Mouse (Mus musculus) liver, embryonic 13.5 days (tissue): Measurements from ENCODE around the gene Slc9a8. TPM values are rescaled to one million over a fixed set of nuclear protein-coding genes. Genes with fewer than 3 reads are reported as not detected.

ENCODE experiments used
- ATAC-seq: fragments of 200-750 bp; cut with Nextera tagmentation; 2 replicates; pipeline ENCODE4 v1.8.0; 2017; ENCODE audit warnings: low read depth, mild to moderate bottlenecking, moderate number of reproducible peaks, moderate library complexity
- DNase-seq: peaks from one replicate; pipeline ENCODE4 v3.0.0; 2022
- H3K27ac ChIP-seq: fragments of 300-500 bp; sonication (generic); 2 replicates; pipeline ENCODE4 v1.5.1; 2015; ENCODE audit warnings: moderate library complexity, mild to moderate bottlenecking, inconsistent platforms
- H3K27me3 ChIP-seq: fragments of 300-500 bp; sonication (generic); 2 replicates; pipeline ENCODE4 v1.6.1; 2015; ENCODE audit warnings: mild to moderate bottlenecking, inconsistent platforms
- H3K36me3 ChIP-seq: fragments of 300-500 bp; sonication (generic); 2 replicates; pipeline ENCODE4 v1.6.1; 2015; ENCODE audit warnings: mild to moderate bottlenecking, inconsistent platforms
- H3K4me1 ChIP-seq: fragments of 300-500 bp; sonication (generic); replicated peaks from 2 replicates; pipeline ENCODE4 v1.6.1; 2015; ENCODE audit warnings: inconsistent platforms
- H3K4me2 ChIP-seq: fragments of 300-500 bp; sonication (generic); 2 replicates; pipeline ENCODE4 v1.6.1; 2015; ENCODE audit warnings: inconsistent platforms, mild to moderate bottlenecking, moderate library complexity
- H3K4me3 ChIP-seq: fragments of 300-500 bp; sonication (generic); replicated peaks from 2 replicates; pipeline ENCODE4 v1.5.1; 2015; ENCODE audit warnings: mild to moderate bottlenecking, inconsistent platforms
- H3K9ac ChIP-seq: fragments of 300-500 bp; sonication (generic); 2 replicates; pipeline ENCODE4 v1.6.1; 2015; ENCODE audit warnings: mild to moderate bottlenecking, inconsistent platforms
- H3K9me3 ChIP-seq: fragments of 300-500 bp; sonication (generic); replicated peaks from 2 replicates; pipeline ENCODE4 v1.6.1; 2016; ENCODE audit warnings: inconsistent platforms
- WGBS: fragments of 180-500 bp; shearing (Covaris S2); methylation state at CpG from one replicate; pipeline ENCODE4 v1.1.7; 2015; ENCODE audit not compliant: insufficient replicate concordance; 5-methylcytosine and 5-hydroxymethylcytosine counted together
- polyA plus RNA-seq: library from polyadenylated mRNA; unstranded; fragments of >200 nt; fragmentation: Nextera tagmentation; extraction: Ambion mirVana; gene quantifications from 2 replicates; pipeline ENCODE4 v1.2.1, GENCODE M21; 2015

The Slc9a8 gene
- polyA plus RNA-seq, 1 experiment from 2014 or later: 12.0 TPM

- Histone ChIP-seq H3K27me3 (no peaks in the 10 kb centered on the region), H3K4me1 (no peaks in the 10 kb centered on the region), H3K4me2 (no peak overlapping the region), H3K36me3 (peaks cover 85% of the 10 kb centered on the region), H3K9ac (no peak overlapping the region), H3K4me3 (no peak overlapping the region), H3K27ac (no peak overlapping the region), H3K9me3 (no peaks in the 10 kb centered on the region)
- 82% methylated on average over 6 of the region's 6 CpGs for WGBS
- ATAC-seq (0 out of 2 replicates have a peak, but pooled peaks have one; percentile 25), DNase-seq (no peak)
Measured at GRCm38 (mm10) chr2:167468444-167468843, 46.9 kb downstream of the Slc9a8 start.

GRCm38 (mm10) chr2:167470611-167471010, 49.1 kb downstream of the Slc9a8 start:
- no peaks in the 10 kb centered on the region for H3K4me1 ChIP-seq
- no peak overlapping the region for H3K4me3 ChIP-seq
- no peak overlapping the region for H3K27ac ChIP-seq
- WGBS: 81% methylated on average over 3 of the region's 3 CpGs
- ATAC-seq (no peak), DNase-seq (no peak)
- H3K4me2 ChIP-seq: no peak overlapping the region
- no peaks in the 10 kb centered on the region for H3K9me3 ChIP-seq
- peaks cover 89% of the 10 kb centered on the region for H3K36me3 ChIP-seq
- no peak overlapping the region for H3K9ac ChIP-seq
- no peaks in the 10 kb centered on the region for H3K27me3 ChIP-seq

GRCm38 (mm10) chr2:167471585-167471984, 50.1 kb downstream of the Slc9a8 start:
- no peak overlapping the region for H3K4me2 ChIP-seq
- H3K27me3 ChIP-seq: no peaks in the 10 kb centered on the region
- H3K4me1 ChIP-seq: peaks cover 9% of the 10 kb centered on the region
- WGBS: 76% methylated on average over 6 of the region's 6 CpGs
- DNase-seq (no peak), ATAC-seq (no peak)
- H3K27ac ChIP-seq: no peak overlapping the region
- H3K9ac ChIP-seq: no peak overlapping the region
- peaks cover 79% of the 10 kb centered on the region for H3K36me3 ChIP-seq
- no peaks in the 10 kb centered on the region for H3K9me3 ChIP-seq
- H3K4me3 ChIP-seq: no peak overlapping the region

GRCm38 (mm10) chr2:167474218-167474617, 52.7 kb downstream of the Slc9a8 start:
- ATAC-seq: no peak
- peaks cover 60% of the 10 kb centered on the region for H3K36me3 ChIP-seq
- WGBS: 86% methylated on average over 6 of the region's 6 CpGs

GRCm38 (mm10) chr2:167475596-167475995, 54.1 kb downstream of the Slc9a8 start:
- H3K4me1 ChIP-seq: peaks cover 15% of the 10 kb centered on the region
- DNase-seq (no peak), ATAC-seq (no peak)
- peaks cover 48% of the 10 kb centered on the region for H3K36me3 ChIP-seq
- H3K9ac ChIP-seq: no peak overlapping the region
- 72% methylated on average over 5 of the region's 5 CpGs for WGBS
- H3K4me2 ChIP-seq: no peak overlapping the region
- H3K9me3 ChIP-seq: no peaks in the 10 kb centered on the region
- peak overlapping the region; percentile 43; the same call in 1 of the 2 replicates for H3K27ac ChIP-seq
- no peak overlapping the region for H3K4me3 ChIP-seq
- H3K27me3 ChIP-seq: no peaks in the 10 kb centered on the region

More at GRCm38 (mm10) chr2:167474218-167474617, 52.7 kb downstream of the Slc9a8 start:
- Histone ChIP-seq H3K4me3 (no peak overlapping the region), H3K9me3 (no peaks in the 10 kb centered on the region), H3K27me3 (no peaks in the 10 kb centered on the region), H3K9ac (no peak overlapping the region), H3K4me1 (peaks cover 15% of the 10 kb centered on the region), H3K4me2 (no peak overlapping the region), H3K27ac (no peak overlapping the region)
- DNase-seq: no peak

GRCm38 (mm10) chr2:167476200-167476688, 54.7 kb downstream of the Slc9a8 start:
- WGBS: 55% methylated on average over 7 of the region's 7 CpGs
- peak; percentile 15; the same call in 1 of the 2 replicates for ATAC-seq
- no peak for DNase-seq
- Histone ChIP-seq H3K9ac (no peak overlapping the region), H3K36me3 (peaks cover 48% of the 10 kb centered on the region), H3K27me3 (no peaks in the 10 kb centered on the region), H3K4me3 (no peak overlapping the region), H3K4me2 (no peak overlapping the region), H3K4me1 (peaks cover 15% of the 10 kb centered on the region), H3K9me3 (no peaks in the 10 kb centered on the region), H3K27ac (peak overlapping the region; percentile 43)

GRCm38 (mm10) chr2:167476762-167477161, 55.2 kb downstream of the Slc9a8 start:
- Histone ChIP-seq H3K4me3 (no peak overlapping the region), H3K4me2 (no peak overlapping the region), H3K9ac (no peak overlapping the region), H3K27me3 (no peaks in the 10 kb centered on the region), H3K9me3 (no peaks in the 10 kb centered on the region), H3K36me3 (peaks cover 42% of the 10 kb centered on the region), H3K4me1 (peaks cover 15% of the 10 kb centered on the region), H3K27ac (peak overlapping the region; percentile 43)
- 53% methylated on average over 4 of the region's 4 CpGs for WGBS
- DNase-seq: no peak
- ATAC-seq: 0 out of 2 replicates have a peak, but pooled peaks have one; percentile 6

GRCm38 (mm10) chr2:167478128-167478527, 56.6 kb downstream of the Slc9a8 start:
- ATAC-seq: no peak
- WGBS: 45% methylated on average over 2 of the region's 2 CpGs

GRCm38 (mm10) chr2:167479501-167479900, 58.0 kb downstream of the Slc9a8 start:
- H3K9ac ChIP-seq: no peak overlapping the region
- peaks cover 15% of the 10 kb centered on the region for H3K4me1 ChIP-seq
- H3K9me3 ChIP-seq: no peaks in the 10 kb centered on the region
- no peak overlapping the region for H3K4me2 ChIP-seq
- H3K36me3 ChIP-seq: peaks cover 43% of the 10 kb centered on the region
- H3K4me3 ChIP-seq: no peak overlapping the region
- H3K27me3 ChIP-seq: no peaks in the 10 kb centered on the region
- no peak for ATAC-seq
- no peak overlapping the region for H3K27ac ChIP-seq
- DNase-seq: no peak
- 77% methylated on average over 1 of the region's 1 CpGs for WGBS

More at GRCm38 (mm10) chr2:167478128-167478527, 56.6 kb downstream of the Slc9a8 start:
- Histone ChIP-seq H3K4me3 (no peak overlapping the region), H3K4me1 (peaks cover 15% of the 10 kb centered on the region), H3K4me2 (no peak overlapping the region), H3K36me3 (peaks cover 43% of the 10 kb centered on the region), H3K27me3 (no peaks in the 10 kb centered on the region), H3K9ac (no peak overlapping the region), H3K27ac (no peak overlapping the region), H3K9me3 (no peaks in the 10 kb centered on the region)
- no peak for DNase-seq

GRCm38 (mm10) chr2:167482681-167483080, 61.2 kb downstream of the Slc9a8 start:
- Histone ChIP-seq H3K4me3 (no peak overlapping the region), H3K9ac (no peak overlapping the region), H3K36me3 (peaks cover 56% of the 10 kb centered on the region), H3K27me3 (no peaks in the 10 kb centered on the region), H3K9me3 (no peaks in the 10 kb centered on the region), H3K4me1 (peaks cover 21% of the 10 kb centered on the region), H3K27ac (no peak overlapping the region), H3K4me2 (no peak overlapping the region)
- 77% methylated on average over 4 of the region's 4 CpGs for WGBS
- no peak for ATAC-seq
- no peak for DNase-seq

GRCm38 (mm10) chr2:167483081-167483826, 61.7 kb downstream of the Slc9a8 start:
- no peak overlapping the region for H3K4me2 ChIP-seq
- no peak for DNase-seq
- H3K27me3 ChIP-seq: no peaks in the 10 kb centered on the region
- H3K4me1 ChIP-seq: peaks cover 22% of the 10 kb centered on the region
- 88% methylated on average over 27 of the region's 27 CpGs for WGBS
- H3K27ac ChIP-seq: no peak overlapping the region
- ATAC-seq: no peak
- H3K4me3 ChIP-seq: no peak overlapping the region
- H3K9ac ChIP-seq: no peak overlapping the region
- H3K9me3 ChIP-seq: no peaks in the 10 kb centered on the region
- H3K36me3 ChIP-seq: peaks cover 59% of the 10 kb centered on the region
